Mouse (Mus musculus) kidney, embryonic 14.5 days (tissue): ENCODE measurements around the gene Hps5. TPM values are rescaled to one million over a fixed set of nuclear protein-coding genes. Genes with fewer than 3 reads are reported as not detected.
"Not testable (repeated sequence)": the region's sequence is repeated elsewhere in the genome, so short reads cannot be mapped to it uniquely, and the experiment has no call there.

ENCODE experiments used
- ATAC-seq: fragments of 200-750 bp; cut with Nextera tagmentation; 2 replicates; pipeline ENCODE4 v1.8.0; 2017; ENCODE audit warnings: moderate number of reproducible peaks, mild to moderate bottlenecking, moderate TSS enrichment, moderate library complexity; ENCODE audit not compliant: low FRiP score, low TSS enrichment
- H3K27ac ChIP-seq: fragments of 300-500 bp; sonication (generic); 2 replicates; pipeline ENCODE4 v1.5.1; 2014; ENCODE audit warnings: low read depth, mild to moderate bottlenecking, low read length, moderate library complexity, mixed read lengths
- H3K27me3 ChIP-seq: fragments of 300-500 bp; sonication (generic); 2 replicates; pipeline ENCODE4 v1.6.1; 2014; ENCODE audit warnings: mild to moderate bottlenecking, low read length; ENCODE audit not compliant: control insufficient read depth, insufficient read depth
- H3K36me3 ChIP-seq: fragments of 300-500 bp; sonication (generic); 2 replicates; pipeline ENCODE4 v1.6.1; 2014; ENCODE audit warnings: low read length, mixed read lengths; ENCODE audit not compliant: control insufficient read depth, insufficient read depth
- H3K4me1 ChIP-seq: fragments of 300-500 bp; sonication (generic); 2 replicates; pipeline ENCODE4 v1.6.1; 2014; ENCODE audit warnings: low read length, mixed read lengths; ENCODE audit not compliant: control insufficient read depth, insufficient read depth
- H3K4me2 ChIP-seq: fragments of 300-500 bp; sonication (generic); replicated peaks from 2 replicates; pipeline ENCODE4 v1.6.1; 2014; ENCODE audit warnings: low read depth, mild to moderate bottlenecking, low read length
- H3K4me3 ChIP-seq: fragments of 300-500 bp; sonication (generic); 2 replicates; pipeline ENCODE4 v1.5.1; 2014; ENCODE audit warnings: mild to moderate bottlenecking, low read length
- H3K9ac ChIP-seq: fragments of 300-500 bp; sonication (generic); 2 replicates; pipeline ENCODE4 v1.6.1; 2014; ENCODE audit warnings: low read depth, mild to moderate bottlenecking, low read length, moderate library complexity
- H3K9me3 ChIP-seq: fragments of 300-500 bp; sonication (generic); 2 replicates; pipeline ENCODE4 v1.6.1; 2016; ENCODE audit warnings: low read length; ENCODE audit not compliant: control insufficient read depth
- WGBS: fragments of 180-500 bp; shearing (Covaris S2); extraction: QIAGEN DNeasy Blood & Tissue Kit; methylation state at CpG from one replicate; pipeline ENCODE4 v1.1.7; 2014; 5-methylcytosine and 5-hydroxymethylcytosine counted together
- polyA plus RNA-seq: library from polyadenylated mRNA; unstranded; fragments of >200 nt; fragmentation: Nextera tagmentation; extraction: Ambion mirVana; gene quantifications from 2 replicates; pipeline ENCODE4 v1.2.1, GENCODE M21; 2014

Hps5 gene
- polyA plus RNA-seq, 1 experiment from 2014 or later, result 25.6 TPM

DNA sequence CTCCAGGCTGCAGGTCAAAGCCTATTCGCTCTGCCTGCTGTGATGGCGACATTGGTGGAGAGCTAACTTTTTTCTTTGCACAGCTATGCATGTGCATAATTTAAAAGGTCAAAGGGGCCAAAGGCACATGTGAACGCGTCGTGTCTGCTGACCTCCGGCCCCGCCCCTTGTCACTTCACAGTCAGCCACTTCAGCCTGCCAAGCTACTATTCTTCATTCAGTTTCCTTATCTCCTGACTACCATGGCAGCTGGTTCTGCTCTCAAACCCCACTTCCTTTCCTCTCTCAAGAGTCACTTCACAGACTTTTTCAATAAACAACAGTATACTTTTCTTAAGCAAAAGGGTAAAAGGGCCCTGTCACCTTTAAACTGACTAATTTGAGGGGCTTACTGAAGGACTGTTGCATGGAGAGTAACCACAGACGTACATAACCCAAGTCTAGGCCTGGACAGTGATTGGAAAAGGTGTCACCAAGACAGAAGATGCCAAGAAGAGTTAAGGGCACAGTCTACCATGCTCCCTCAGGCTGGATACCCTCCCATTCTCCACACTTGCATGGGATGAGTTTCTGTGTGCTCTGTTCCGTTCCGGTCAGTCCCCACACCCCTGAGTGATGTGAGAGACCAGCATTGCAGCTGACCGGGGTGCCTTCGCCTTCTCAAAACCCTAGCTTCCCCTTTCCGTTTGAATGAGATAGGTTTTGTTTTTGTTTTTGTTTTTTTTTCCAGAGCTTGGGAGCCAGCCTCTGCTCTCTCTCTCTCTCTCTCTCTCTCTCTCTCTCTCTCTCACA, 35.1 kb upstream of the Hps5 start:
- H3K27ac ChIP-seq, result no peak overlapping the region
- 54% methylated on average over 13 of the region's 13 CpGs for WGBS
- H3K4me3 ChIP-seq, result no peak overlapping the region
- H3K4me2 ChIP-seq, result no peak overlapping the region
- H3K4me1 ChIP-seq, result peaks cover 5% of the 10 kb centered on the region; the same call in 1 of the 2 replicates
- no peaks in the 10 kb centered on the region for H3K27me3 ChIP-seq
- no peaks in the 10 kb centered on the region for H3K9me3 ChIP-seq
- H3K36me3 ChIP-seq, result no peaks in the 10 kb centered on the region
- no peak for ATAC-seq
- no peak overlapping the region for H3K9ac ChIP-seq

DNA sequence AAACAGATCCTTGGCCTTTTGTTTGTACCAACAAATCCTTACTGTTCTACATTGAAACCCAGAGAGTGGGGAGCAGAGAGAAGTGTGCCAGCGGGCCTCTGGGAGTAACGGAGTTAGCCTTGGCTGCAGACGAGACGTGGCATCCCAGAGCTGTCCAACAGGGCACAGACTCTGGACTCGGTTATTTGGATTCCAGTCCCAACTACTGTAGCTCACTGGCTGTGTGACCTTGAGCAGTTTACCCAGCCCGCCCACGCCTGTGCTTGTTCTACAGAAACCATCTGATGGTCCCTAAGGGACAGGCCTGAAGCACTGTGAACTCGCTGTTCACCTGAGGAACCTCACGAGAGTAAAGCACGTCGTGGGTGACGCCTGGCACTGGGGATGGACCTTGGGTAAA, 34.0 kb upstream of the Hps5 start:
- H3K4me3 ChIP-seq, result no peak overlapping the region
- H3K4me2 ChIP-seq, result no peak overlapping the region
- no peaks in the 10 kb centered on the region for H3K36me3 ChIP-seq
- H3K27me3 ChIP-seq, result no peaks in the 10 kb centered on the region
- no peak overlapping the region for H3K27ac ChIP-seq
- no peak overlapping the region for H3K9ac ChIP-seq
- H3K4me1 ChIP-seq, result no peaks in the 10 kb centered on the region; the same call in 1 of the 2 replicates
- no peak for ATAC-seq
- no peaks in the 10 kb centered on the region for H3K9me3 ChIP-seq
- WGBS, result 77% methylated on average over 12 of the region's 12 CpGs

DNA sequence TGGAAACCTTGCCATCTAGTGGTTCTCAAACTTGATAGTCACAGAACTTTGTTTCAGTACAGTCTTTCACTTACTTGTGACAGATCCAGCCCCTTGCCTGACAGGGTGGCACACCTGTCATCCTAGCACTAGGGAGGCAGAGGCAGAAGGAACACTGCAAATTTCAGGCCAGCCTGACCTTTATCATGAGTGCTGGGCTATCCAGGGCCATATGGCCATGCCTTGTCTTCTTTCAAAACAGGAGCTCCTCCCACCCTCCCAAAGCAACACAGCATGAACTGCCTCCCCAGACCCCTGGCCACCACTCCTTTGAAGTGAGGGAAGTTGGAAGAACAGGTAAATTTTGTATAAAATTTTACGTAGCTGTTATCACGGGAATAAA, 31.9 kb upstream of the Hps5 start:
- H3K4me1 ChIP-seq, result no peaks in the 10 kb centered on the region; the same call in 1 of the 2 replicates
- H3K27ac ChIP-seq, result no peak overlapping the region
- ATAC-seq, result no peak
- H3K27me3 ChIP-seq, result no peaks in the 10 kb centered on the region
- H3K4me2 ChIP-seq, result no peak overlapping the region
- no peak overlapping the region for H3K9ac ChIP-seq
- WGBS, result 85% methylated on average over 2 of the region's 2 CpGs
- H3K4me3 ChIP-seq, result no peak overlapping the region
- no peaks in the 10 kb centered on the region for H3K9me3 ChIP-seq
- H3K36me3 ChIP-seq, result peaks cover 15% of the 10 kb centered on the region; the same call in 1 of the 2 replicates

DNA sequence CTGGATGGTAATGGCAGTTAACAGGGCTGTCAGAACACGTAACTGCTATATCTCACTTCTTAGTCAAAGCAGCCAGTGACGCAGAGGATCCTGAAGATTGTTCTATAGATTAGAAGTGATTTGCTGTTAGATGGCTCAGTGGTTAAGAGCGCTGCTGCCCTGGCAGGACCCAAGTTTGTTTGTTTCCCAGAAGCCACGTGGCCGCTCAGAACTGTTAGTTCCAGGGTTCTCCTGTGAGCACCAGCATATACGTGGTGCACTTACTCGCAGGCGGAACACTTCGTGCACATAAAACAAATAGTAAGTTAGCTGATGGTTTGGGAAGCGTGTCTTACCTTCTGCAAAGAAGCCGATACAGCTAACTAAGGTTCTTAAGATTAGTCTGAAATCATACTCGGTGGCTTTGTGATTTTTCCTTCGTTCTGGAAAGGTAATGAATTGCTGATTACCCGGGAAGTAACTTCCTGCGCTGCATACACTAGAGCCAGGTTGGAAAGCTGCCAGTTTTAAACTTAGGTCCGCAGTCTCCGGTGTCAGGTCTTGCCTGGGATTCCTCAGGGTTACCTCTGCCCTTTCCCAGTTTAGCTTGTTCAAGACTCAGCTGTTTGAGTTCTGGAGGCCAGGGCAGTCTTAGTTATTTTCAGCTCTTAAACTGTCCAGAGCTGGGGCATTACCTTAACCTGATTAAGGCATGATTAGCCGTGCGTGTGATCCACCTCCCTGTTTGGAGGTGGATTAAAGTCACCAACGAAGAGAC, 31.4 kb upstream of the Hps5 start:
- H3K4me3 ChIP-seq, result no peak overlapping the region
- peaks cover 21% of the 10 kb centered on the region for H3K36me3 ChIP-seq
- H3K9me3 ChIP-seq, result no peaks in the 10 kb centered on the region
- no peak overlapping the region for H3K4me2 ChIP-seq
- no peaks in the 10 kb centered on the region; the same call in 1 of the 2 replicates for H3K4me1 ChIP-seq
- H3K27me3 ChIP-seq, result no peaks in the 10 kb centered on the region
- WGBS, result 53% methylated on average over 20 of the region's 20 CpGs
- ATAC-seq, result peak; percentile 68; the same call in 1 of the 2 replicates
- H3K9ac ChIP-seq, result no peak overlapping the region
- H3K27ac ChIP-seq, result no peak overlapping the region

DNA sequence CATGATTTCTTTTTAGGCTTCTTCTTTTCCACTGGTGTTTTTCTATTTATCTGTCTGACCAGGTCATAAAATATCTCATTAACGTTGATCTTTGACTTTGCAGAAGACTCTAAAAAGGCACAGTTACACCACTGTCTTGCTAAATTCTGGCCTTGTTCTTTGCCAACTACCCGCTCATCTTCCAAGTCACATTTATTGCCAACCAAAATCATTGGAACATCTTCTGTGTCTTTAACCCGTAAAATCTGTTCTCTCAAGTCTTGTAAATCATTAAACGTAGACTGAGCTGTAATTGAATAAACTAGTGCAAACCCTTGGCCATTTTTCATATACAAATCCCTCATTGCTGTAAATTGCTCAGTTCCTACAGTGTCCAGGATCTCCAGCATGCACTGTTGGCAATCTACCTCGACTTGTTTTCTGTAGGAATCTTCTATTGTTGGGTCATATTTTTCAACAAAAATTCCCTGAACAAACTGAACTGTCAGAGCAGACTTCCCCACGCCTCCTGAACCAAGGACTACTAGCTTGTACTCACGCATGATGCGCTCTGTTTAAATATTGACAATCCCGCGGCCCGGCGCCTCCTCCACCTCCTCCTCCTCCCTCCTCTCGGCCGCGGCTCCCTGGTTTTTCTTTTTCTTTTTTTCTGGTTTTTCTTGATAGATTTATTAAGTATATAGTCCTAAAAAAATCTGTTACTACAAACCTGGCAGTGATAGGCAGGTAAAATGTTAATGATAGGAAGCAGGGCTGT, 25.2 kb upstream of the Hps5 start:
- not testable (repeated sequence) for H3K27ac ChIP-seq, H3K9me3 ChIP-seq, H3K27me3 ChIP-seq, H3K4me2 ChIP-seq, ATAC-seq, H3K9ac ChIP-seq, H3K4me3 ChIP-seq, H3K4me1 ChIP-seq
- WGBS, result 71% methylated on average over 15 of the region's 15 CpGs
- peaks cover 69% of the 10 kb centered on the region for H3K36me3 ChIP-seq

DNA sequence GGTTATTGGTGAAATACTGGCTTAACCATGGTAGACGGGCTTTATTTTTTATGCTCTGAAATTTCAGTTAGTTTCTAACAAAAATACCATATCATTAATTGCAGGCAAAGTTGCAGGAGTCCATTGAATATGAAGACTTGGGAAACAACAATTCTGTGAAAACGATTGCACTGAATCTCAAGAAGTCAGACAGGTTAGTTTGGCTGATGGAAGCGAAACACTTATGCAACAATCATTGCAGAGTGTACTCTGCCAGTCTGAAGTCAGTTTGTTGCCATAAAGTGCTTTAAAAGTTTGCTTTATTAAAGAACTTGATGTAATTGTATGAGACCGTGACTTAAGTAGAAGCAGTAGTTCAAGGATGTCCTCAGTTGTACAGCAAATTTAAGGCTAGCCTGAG, 18.1 kb upstream of the Hps5 start:
- Histone ChIP-seq H3K27me3 (no peaks in the 10 kb centered on the region), H3K9ac (no peak overlapping the region), H3K4me1 (no peaks in the 10 kb centered on the region), H3K4me2 (no peak overlapping the region), H3K4me3 (no peak overlapping the region), H3K27ac (no peak overlapping the region), H3K36me3 (peaks cover 89% of the 10 kb centered on the region), H3K9me3 (no peaks in the 10 kb centered on the region)
- ATAC-seq, result no peak
- 93% methylated on average over 4 of the region's 4 CpGs for WGBS

DNA sequence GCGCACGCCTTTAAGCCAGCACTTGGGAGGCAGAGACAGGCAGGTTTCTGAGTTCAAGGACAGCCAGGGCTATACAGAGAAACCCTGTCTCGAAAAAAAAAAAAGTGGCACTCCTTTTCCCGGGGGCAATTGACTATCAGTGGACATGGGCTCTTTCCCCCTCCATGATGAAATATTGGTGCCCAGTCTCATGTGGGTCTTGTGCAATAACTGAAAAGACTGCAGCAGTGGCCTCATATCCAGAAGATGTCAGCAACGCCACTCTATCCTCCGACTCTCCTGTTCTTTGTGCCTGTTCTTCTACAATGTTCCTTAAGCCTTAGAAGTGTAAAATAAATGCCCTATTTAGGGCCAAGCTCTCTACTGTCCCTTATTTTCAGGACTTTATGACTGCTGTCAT, 14.5 kb upstream of the Hps5 start:
- Histone ChIP-seq H3K27me3 (no peaks in the 10 kb centered on the region), H3K27ac (no peak overlapping the region), H3K4me2 (no peak overlapping the region), H3K4me3 (no peak overlapping the region), H3K9me3 (no peaks in the 10 kb centered on the region), H3K4me1 (no peaks in the 10 kb centered on the region), H3K36me3 (peaks cover 86% of the 10 kb centered on the region), H3K9ac (no peak overlapping the region)
- no peak for ATAC-seq
- WGBS, result 93% methylated on average over 6 of the region's 6 CpGs

DNA sequence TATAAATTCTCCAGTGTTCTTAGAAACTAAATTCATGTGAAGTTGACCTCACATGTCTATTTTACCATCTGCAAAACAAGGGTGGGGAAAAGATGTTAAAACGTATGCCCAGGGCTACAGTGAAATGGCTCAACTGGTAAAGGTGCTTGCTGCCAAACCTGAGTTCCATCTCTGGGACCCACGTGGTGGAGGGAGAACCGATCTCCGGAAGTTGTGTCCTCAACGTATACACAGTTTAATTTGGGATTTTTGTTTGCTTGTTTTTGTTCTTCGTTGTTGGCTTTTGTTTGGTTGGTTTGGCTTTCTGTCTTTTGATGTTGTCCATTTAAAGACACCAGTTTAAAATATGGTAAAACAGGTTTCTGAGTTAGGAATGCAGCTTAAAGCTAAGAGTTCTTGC, 915 bp upstream of the Hps5 start:
- peaks cover 17% of the 10 kb centered on the region for H3K36me3 ChIP-seq
- no peaks in the 10 kb centered on the region for H3K27me3 ChIP-seq
- H3K27ac ChIP-seq, result no peak overlapping the region
- H3K4me3 ChIP-seq, result peak overlapping the region; percentile 99
- no peaks in the 10 kb centered on the region for H3K9me3 ChIP-seq
- ATAC-seq, result no peak
- H3K4me2 ChIP-seq, result peak overlapping the region; percentile 70
- peaks cover 24% of the 10 kb centered on the region for H3K4me1 ChIP-seq
- WGBS, result 64% methylated on average over 6 of the region's 6 CpGs
- H3K9ac ChIP-seq, result peak overlapping the region; percentile 91; the same call in 1 of the 2 replicates
